Mouse (Mus musculus) cortical plate, adult 2 months (tissue): ENCODE data around the gene Tmem207.

Experiments used
- CTCF ChIP-seq: fragments of 200-500 bp; IDR thresholded peaks from 2 replicates; pipeline ENCODE4 v1.5.1; 2011; ENCODE audit warnings: mild to moderate bottlenecking, control low read depth, low read length; ENCODE audit not compliant: insufficient read depth; ENCODE audit errors: extremely low read depth
- POLR2A ChIP-seq: fragments of 200-500 bp; IDR thresholded peaks from 2 replicates; pipeline ENCODE4 v1.6.1; 2011; ENCODE audit warnings: mild to moderate bottlenecking, low read length, control low read depth; ENCODE audit not compliant: insufficient read depth; ENCODE audit errors: extremely low read depth

DNA sequence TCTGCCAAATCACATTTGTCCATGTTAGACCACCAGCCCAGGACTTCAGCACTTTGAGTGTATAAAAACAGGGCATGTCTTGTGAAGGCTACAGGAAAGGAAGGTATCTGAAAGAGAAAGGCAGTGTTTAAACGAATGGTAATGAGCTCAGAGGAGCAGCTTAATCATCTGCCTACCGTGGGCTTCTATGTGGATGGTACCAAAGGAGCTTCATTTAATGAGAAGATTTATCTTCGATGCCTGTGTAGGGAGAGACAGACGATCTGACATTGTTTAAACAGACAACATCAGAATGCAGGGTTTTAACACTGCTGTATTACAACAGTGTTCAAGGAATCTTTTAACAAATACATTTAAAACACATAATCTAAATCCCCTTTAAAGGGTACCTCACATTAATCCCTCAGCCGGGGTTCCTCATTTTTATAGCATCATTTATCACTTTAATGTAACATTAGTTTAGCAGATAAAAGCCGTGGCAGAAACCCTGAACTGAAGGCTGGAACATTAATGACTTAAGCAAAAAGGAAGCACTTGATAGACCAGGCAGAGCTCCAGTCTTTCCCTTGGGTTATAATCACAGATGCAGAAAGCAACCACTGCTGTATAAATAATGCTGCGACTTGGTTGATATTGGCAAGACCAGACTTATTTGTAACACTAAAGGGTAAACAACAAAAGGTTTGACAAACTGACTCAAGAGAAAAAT lies 19.8 kb upstream of the Tmem207 start:
- TF ChIP-seq CTCF = no peak
- TF ChIP-seq POLR2A = no peak
